Mouse (Mus musculus): ENCODE measurements around the gene Eva1b. TPM values are rescaled to one million over a fixed set of nuclear protein-coding genes. Genes with fewer than 3 reads are reported as not detected.
A peak's percentile ranks its signal among the peaks of the same experiment; 100 is the strongest.

Eva1b gene
- 30.6 and 31.2 TPM in 2 replicates for polyA plus RNA-seq (2016; fragmentation: Nextera tagmentation; extraction: Ambion mirVana)

DNA sequence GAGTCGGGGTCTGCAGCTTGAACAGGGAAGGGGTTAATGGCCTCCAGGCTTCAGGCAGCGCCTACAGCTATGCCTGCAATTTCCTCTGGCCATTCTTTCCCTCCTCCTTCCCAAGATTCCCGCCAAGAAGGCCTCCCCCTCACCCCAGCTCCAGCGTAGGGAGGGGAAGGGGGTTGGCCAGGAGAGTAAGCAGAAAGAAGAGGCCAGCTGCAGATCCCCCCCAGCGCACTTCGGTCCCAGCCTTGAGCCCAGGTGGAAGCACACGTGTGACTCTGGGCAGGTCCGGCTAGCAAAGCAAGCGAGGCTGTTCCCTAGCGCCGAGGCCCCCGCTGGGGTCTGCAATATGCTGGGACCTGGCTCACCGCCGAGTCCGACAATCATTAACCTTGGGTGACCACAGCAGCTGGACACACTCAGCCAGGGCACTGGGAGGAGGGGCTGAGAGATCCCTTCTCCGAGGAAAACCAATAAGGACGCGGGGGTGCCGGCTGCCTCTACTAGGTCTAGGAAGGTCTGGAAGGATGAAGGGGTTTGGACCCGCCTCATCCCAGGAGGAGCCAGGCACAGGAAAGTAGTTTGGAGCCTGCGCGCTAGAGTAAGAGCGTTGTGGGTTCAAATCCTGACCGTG, at the start of gene Eva1b:
TSS of gene Eva1b (plus strand) at position 212 of the 628 bp plus-strand sequence.
- Histone ChIP-seq H3K4me2 (peak within 1 kb of the TSS; percentile 84), H3K4me1 (replicated peaks) (peaks cover 55% of the 10 kb centered on the region), H3K27ac (ENCODE audit: poor library complexity, severe bottlenecking) (peak within 1 kb of the TSS; percentile 88), H3K9me3 (replicated peaks) (peaks cover 7% of the 10 kb centered on the region; the same call in 1 of the 2 replicates), H3K36me3 (peaks cover 8% of the 10 kb centered on the region; the same call in 1 of the 2 replicates), H3K9ac (peak within 1 kb of the TSS; percentile 82), H3K4me3 (peak within 1 kb of the TSS; percentile 73), H3K27me3 (replicated peaks) (peaks cover 13% of the 10 kb centered on the region)
- peak; percentile 56 for ATAC-seq (ENCODE audit: insufficient number of reproducible peaks, low FRiP score)
- WGBS, result 4% methylated on average over 23 of the region's 24 CpGs

DNA sequence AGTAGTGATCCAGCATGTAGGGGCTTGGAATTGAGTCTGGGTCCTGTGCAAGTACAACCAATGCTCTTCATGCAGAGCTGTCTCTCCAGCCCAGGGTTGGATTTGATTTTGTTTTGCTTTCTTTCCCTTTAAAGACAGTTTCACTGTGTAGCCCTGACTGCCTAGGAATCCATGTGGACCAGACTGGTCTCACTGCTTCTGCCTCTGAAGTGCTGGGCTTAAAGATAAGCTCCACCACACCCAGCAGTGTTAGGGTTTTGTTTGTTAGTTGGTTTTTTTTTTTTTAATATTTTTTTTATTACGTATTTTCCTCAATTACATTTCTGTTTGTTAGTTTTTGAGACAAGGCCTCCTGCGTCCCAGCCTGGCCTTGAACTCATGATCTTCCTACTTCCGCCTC, 48.2 kb upstream of the Eva1b start:
- no peaks in the 10 kb centered on the region for H3K9me3 ChIP-seq (replicated peaks)
- H3K27ac ChIP-seq (ENCODE audit: poor library complexity, severe bottlenecking), result peak overlapping the region; percentile 80
- H3K4me3 ChIP-seq, result no peak overlapping the region
- WGBS, result 81% methylated on average over 3 of the region's 3 CpGs
- no peak for ATAC-seq (ENCODE audit: insufficient number of reproducible peaks, low FRiP score)
- H3K4me1 ChIP-seq (replicated peaks), result peaks cover 42% of the 10 kb centered on the region
- peak overlapping the region; percentile 22 for H3K4me2 ChIP-seq
- H3K9ac ChIP-seq, result no peak overlapping the region
- peaks cover 14% of the 10 kb centered on the region; the same call in 1 of the 2 replicates for H3K36me3 ChIP-seq
- H3K27me3 ChIP-seq (replicated peaks), result no peaks in the 10 kb centered on the region

DNA sequence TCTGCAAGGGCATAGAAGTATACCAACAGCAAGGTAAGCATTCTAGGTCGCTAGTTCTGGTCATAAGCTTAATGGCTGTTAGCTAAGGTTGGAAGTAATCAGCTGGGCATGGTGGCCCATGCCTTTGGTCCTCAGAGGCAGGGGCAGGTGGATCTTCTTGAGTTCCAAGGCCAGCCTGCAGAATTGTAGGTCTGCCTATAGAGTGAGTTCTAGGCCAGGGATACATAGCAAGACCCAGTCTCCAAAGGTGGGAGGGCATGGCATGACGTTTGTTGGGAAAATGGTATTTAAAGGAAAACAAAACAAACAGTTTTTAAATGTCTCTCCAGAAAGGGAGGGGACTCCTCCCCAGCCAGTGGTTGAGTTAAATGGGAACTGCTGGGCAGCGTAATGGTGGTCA, 46.8 kb upstream of the Eva1b start:
- Histone ChIP-seq H3K4me2 (no peak overlapping the region), H3K4me3 (no peak overlapping the region), H3K9ac (no peak overlapping the region), H3K27ac (ENCODE audit: poor library complexity, severe bottlenecking) (no peak overlapping the region), H3K4me1 (replicated peaks) (peaks cover 56% of the 10 kb centered on the region), H3K27me3 (replicated peaks) (no peaks in the 10 kb centered on the region), H3K36me3 (peaks cover 14% of the 10 kb centered on the region; the same call in 1 of the 2 replicates), H3K9me3 (replicated peaks) (no peaks in the 10 kb centered on the region)
- 82% methylated on average over 3 of the region's 3 CpGs for WGBS
- no peak for ATAC-seq (ENCODE audit: insufficient number of reproducible peaks, low FRiP score)

DNA sequence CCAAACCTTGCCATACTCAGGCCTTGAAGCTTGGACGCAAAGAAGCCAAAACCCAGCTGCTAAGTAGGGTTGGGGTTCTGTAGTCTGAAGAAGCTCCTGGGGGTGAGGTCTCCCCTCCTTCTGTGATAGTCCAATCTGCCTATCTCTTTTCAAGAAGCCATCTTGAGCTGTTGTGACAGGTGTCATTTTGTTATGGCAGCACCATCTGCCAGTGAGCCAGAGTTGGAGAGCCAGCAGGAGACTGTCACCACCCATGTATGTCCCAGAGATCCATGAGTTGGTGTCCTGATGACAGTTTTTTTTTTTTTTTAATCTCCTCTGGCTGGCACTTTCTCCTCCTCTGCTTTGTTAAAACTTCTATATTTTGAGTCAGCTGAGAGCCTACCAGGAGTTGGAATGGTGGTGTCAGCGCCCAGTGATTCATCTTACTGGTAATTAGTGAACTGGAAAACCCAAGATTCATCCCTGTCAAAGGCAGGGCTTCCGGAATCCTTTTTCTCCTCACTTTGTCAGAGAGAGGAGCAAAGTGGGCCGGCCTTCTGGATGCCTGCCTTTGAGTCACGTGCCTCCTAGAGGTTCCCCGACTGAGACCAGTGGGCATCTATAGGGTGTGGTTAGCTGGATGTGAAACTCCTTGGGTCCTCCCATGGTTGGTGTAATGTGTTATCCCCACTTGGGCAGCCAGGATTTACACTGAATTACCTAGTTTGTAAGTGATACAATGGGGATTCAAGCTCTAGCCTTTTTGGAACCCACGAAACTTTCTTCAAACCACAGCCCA, 45.3 kb upstream of the Eva1b start:
- Histone ChIP-seq H3K4me1 (replicated peaks) (peaks cover 64% of the 10 kb centered on the region), H3K4me3 (no peak overlapping the region), H3K27ac (ENCODE audit: poor library complexity, severe bottlenecking) (peak overlapping the region; percentile 94), H3K9ac (peak overlapping the region; percentile 56; the same call in 1 of the 2 replicates), H3K36me3 (peaks cover 14% of the 10 kb centered on the region; the same call in 1 of the 2 replicates), H3K4me2 (peak overlapping the region; percentile 99), H3K9me3 (replicated peaks) (no peaks in the 10 kb centered on the region), H3K27me3 (replicated peaks) (no peaks in the 10 kb centered on the region)
- 41% methylated on average over 7 of the region's 7 CpGs for WGBS
- ATAC-seq (ENCODE audit: insufficient number of reproducible peaks, low FRiP score), result 0 out of 2 replicates have a peak, but pooled peaks have one; percentile 46

DNA sequence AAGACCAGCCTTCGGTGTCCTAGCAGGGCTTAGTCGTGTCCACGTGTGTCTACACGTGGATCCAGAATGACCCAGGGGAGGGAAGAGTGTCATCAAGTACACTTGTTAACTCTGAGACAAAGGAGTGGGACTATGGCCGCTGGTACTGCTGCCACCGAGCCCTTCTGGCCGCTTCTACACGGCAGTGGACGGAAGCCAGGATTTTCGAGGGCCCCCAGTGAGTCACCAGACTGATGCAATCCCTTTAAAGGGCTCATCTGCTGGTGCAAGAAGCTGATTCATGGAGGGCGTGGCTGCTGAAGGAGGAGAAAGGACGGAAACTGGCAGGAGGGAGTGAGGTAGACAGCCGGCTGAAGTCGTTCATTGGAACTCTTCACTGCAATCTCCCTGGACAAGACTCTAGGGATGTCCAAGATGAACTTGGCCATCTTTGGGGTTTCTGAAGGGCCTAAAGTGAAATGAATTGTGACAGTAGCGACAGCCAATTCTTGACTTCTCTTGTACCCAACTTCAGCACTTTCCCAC, 44.4 kb upstream of the Eva1b start:
- 1% methylated on average over 15 of the region's 15 CpGs for WGBS
- peak; percentile 85 for ATAC-seq (ENCODE audit: insufficient number of reproducible peaks, low FRiP score)
- peaks cover 66% of the 10 kb centered on the region for H3K4me1 ChIP-seq (replicated peaks)

DNA sequence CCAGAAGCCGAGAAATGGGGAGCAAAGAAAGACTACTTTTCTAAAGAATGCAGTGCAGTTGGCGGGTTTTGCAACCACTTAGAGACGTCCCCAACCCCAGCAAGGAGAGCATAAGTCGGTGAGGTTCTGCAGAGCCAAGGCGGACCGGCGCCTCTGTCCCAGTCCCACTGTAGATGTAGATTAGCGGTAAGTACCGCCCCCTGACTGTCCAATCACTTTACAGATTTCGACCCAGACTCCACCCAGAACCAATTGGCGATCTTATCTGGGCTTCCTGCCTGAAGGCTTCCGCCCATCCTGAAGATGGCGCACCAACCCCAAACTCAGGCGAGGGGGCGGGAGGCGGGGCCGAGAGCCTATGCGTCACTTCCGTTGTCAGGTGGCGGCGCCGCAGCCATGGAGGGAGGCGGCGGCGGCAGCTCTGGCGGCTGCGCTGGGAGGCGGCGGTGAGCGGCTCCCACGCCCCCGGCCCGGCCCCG, 43.9 kb upstream of the Eva1b start, which contains the start of gene Stk40:
TSS of gene Stk40 (plus strand) at position 368 of the 479 bp plus-strand sequence.
- Histone ChIP-seq H3K4me2 (peak within 1 kb of the TSS; percentile 99), H3K4me1 (replicated peaks) (peaks cover 72% of the 10 kb centered on the region), H3K9me3 (replicated peaks) (no peaks in the 10 kb centered on the region), H3K9ac (peak within 1 kb of the TSS; percentile 92), H3K36me3 (peaks cover 7% of the 10 kb centered on the region; the same call in 1 of the 2 replicates), H3K4me3 (peak within 1 kb of the TSS; percentile 81), H3K27me3 (replicated peaks) (no peaks in the 10 kb centered on the region), H3K27ac (ENCODE audit: poor library complexity, severe bottlenecking) (peak within 1 kb of the TSS; percentile 94)
- 1% methylated on average over 32 of the region's 34 CpGs for WGBS
- ATAC-seq (ENCODE audit: insufficient number of reproducible peaks, low FRiP score), result peak; percentile 92

More for the DNA sequence above, 44.4 kb upstream of the Eva1b start:
- Histone ChIP-seq H3K4me3 (peak overlapping the region; percentile 81), H3K9ac (peak overlapping the region; percentile 56), H3K4me2 (peak overlapping the region; percentile 99), H3K36me3 (peaks cover 12% of the 10 kb centered on the region; the same call in 1 of the 2 replicates), H3K9me3 (replicated peaks) (no peaks in the 10 kb centered on the region), H3K27ac (ENCODE audit: poor library complexity, severe bottlenecking) (peak overlapping the region; percentile 94), H3K27me3 (replicated peaks) (no peaks in the 10 kb centered on the region)

DNA sequence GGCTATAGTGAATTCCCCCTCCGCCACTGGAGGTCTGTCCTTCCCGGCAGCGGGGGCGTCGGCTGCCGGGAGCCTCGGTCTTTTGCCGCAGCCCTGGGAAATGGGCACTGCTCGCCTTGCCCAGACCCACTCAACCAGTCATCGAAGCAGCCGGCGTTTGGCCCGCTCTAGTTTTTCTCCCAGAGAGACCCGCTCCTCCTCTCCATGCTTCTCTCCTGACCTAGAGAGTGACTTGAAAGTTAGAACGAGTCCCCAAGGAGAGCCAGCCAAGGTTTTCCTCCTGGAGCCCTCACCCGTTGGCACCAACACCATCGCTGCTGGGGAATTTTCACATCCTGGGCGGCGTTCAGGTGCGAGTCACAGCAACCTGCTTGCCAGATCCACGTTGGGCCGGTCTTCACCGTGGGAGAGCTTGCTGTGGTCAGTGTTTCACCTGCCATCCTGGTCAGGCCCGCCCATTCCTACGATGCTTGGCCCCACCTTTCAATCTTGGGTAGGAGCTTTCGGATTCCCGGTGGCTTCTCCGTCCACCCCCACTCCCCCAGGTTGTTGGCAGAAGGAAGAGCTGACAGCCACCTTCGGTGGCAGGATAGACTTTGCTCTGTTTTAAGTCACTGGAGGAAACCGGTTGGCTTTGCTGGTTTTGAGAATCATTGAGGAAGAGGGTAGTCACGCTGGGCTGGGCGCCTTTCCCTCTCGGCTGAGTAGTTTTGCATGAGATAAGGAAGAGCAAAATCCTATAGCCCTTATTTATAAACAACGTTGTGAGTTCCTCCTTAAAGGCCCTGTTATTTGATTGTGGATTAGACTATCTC, 43.1 kb upstream of the Eva1b start:
- H3K4me1 ChIP-seq (replicated peaks), result peaks cover 73% of the 10 kb centered on the region
- peak overlapping the region; percentile 92 for H3K9ac ChIP-seq
- H3K9me3 ChIP-seq (replicated peaks), result no peaks in the 10 kb centered on the region
- ATAC-seq (ENCODE audit: insufficient number of reproducible peaks, low FRiP score), result peak; percentile 5; the same call in 1 of the 2 replicates
- H3K27me3 ChIP-seq (replicated peaks), result no peaks in the 10 kb centered on the region
- H3K4me2 ChIP-seq, result peak overlapping the region; percentile 99
- WGBS, result 1% methylated on average over 34 of the region's 34 CpGs
- H3K4me3 ChIP-seq, result peak overlapping the region; percentile 81
- peaks cover 4% of the 10 kb centered on the region; the same call in 1 of the 2 replicates for H3K36me3 ChIP-seq
- H3K27ac ChIP-seq (ENCODE audit: poor library complexity, severe bottlenecking), result peak overlapping the region; percentile 94

DNA sequence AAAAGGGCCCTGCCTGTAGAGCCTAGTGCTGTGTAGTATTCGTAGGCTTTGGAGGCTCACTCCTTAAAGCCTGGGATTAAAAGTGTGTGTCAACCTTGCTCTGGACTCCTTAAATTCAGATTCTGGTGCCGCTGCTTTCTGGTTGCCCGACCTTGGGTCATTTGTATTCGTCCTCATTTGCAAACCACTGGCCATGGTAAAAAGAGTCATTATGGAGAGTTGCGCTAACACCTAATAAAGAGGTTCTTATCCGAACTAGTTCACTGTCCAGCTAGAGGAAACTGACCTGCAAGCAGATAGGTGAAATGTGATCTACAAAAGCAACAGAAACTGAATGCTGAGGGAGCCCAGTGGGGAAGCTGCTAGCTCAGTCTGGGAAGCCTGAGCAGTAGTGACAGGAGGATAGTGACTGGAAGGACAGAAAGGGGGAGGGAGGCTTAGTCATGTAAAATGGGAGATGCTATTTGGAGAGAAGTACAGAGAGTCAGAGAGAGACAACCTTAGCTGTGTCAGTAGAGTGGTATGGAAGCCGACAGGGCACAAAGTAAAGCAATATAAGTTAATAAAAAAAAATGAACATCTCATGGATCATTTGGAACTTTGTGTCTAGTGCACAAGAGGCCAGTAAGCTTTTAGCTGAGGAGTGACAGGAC, 42.3 kb upstream of the Eva1b start:
- H3K9ac ChIP-seq, result no peak overlapping the region
- no peak for ATAC-seq (ENCODE audit: insufficient number of reproducible peaks, low FRiP score)
- H3K27ac ChIP-seq (ENCODE audit: poor library complexity, severe bottlenecking), result no peak overlapping the region
- H3K4me1 ChIP-seq (replicated peaks), result peaks cover 73% of the 10 kb centered on the region
- no peaks in the 10 kb centered on the region for H3K27me3 ChIP-seq (replicated peaks)
- no peaks in the 10 kb centered on the region for H3K9me3 ChIP-seq (replicated peaks)
- 61% methylated on average over 7 of the region's 7 CpGs for WGBS
- H3K4me2 ChIP-seq, result peak overlapping the region; percentile 99
- peak overlapping the region; percentile 81 for H3K4me3 ChIP-seq
- H3K36me3 ChIP-seq, result peaks cover 4% of the 10 kb centered on the region; the same call in 1 of the 2 replicates

DNA sequence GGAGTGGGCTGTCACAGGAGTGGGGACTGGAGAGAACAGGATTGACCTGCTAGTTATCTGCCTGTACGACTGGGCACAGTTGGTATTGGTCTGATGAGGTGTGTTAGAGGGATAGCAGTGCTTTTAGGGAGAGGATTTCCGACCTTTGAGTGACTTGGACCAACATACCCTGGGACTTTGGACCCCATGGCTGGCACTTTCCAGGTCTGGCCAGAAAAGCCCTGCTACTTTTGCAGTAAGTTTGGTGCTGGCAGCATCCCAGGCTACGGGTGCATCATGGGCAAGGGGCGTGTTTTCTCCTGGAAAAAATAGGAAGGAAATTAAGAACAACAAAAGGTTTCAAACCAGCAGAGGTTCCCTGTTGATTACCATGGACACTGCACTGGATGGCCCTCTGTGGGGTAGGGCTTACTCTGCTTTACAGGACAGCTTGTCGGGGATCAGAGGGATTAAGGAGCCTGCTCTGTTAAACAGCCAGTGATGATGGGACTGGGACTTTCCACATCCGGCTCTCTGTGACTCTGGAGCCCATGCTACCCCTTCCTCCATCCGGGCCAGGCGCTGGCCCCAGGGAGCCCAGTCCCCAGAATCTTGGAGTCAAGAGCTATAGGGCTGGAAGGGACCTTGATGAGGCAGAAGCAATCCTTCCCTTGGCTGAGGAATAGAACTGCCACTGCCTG, 39.3 kb upstream of the Eva1b start:
- Histone ChIP-seq H3K9me3 (replicated peaks) (no peaks in the 10 kb centered on the region), H3K4me3 (no peak overlapping the region), H3K4me2 (peak overlapping the region; percentile 14), H3K9ac (peak overlapping the region; percentile 60), H3K27me3 (replicated peaks) (no peaks in the 10 kb centered on the region), H3K4me1 (replicated peaks) (peaks cover 82% of the 10 kb centered on the region), H3K36me3 (no peaks in the 10 kb centered on the region), H3K27ac (ENCODE audit: poor library complexity, severe bottlenecking) (peak overlapping the region; percentile 94)
- ATAC-seq (ENCODE audit: insufficient number of reproducible peaks, low FRiP score), result no peak
- WGBS, result 56% methylated on average over 8 of the region's 8 CpGs

Measured in heart, embryonic 12.5 days (tissue).